Mouse (Mus musculus) layer of hippocampus, postnatal 14 days (tissue): ENCODE data around the gene Zfp423. TPM values are rescaled to one million over a fixed set of nuclear protein-coding genes. Genes with fewer than 3 reads are reported as not detected.
A peak's percentile ranks its signal among the peaks of the same experiment; 100 is the strongest.

Experiments
- DNase-seq, 2 experiments: peaks; one replicate each; pipeline ENCODE4 v3.0.0; 2021 to 2022; ENCODE audit warnings: low spot score in 2 of 2, mixed read lengths in 1 of 2
- total RNA-seq, 2 experiments: library from RNA; stranded (reverse); gene quantifications; 2 replicates each; pipeline ENCODE4 v1.2.3; 2021

Zfp423 gene
- total RNA-seq, 2 experiments from 2014 or later = 29.9 to 32.3 TPM

DNA sequence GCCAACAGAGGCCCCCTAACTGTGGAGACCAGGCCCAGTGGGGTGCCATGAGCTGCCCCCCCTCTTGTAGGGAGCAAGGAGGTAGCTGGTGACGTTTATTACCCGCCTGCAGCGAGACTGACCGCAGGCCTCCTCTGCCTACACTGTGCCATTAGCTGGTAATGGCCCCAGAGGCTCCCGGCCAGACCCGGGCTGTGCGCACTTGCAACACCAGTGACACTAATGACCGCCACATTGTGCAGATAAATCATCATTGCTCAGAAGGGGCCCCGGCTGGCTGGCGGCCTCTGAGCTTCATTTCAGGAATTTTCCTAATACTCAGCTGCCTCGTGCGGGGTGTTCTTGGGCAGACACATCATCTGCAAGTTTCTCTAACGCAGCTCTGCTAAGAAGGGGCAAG lies 206.7 kb downstream of the Zfp423 start:
- no peak for DNase-seq

DNA sequence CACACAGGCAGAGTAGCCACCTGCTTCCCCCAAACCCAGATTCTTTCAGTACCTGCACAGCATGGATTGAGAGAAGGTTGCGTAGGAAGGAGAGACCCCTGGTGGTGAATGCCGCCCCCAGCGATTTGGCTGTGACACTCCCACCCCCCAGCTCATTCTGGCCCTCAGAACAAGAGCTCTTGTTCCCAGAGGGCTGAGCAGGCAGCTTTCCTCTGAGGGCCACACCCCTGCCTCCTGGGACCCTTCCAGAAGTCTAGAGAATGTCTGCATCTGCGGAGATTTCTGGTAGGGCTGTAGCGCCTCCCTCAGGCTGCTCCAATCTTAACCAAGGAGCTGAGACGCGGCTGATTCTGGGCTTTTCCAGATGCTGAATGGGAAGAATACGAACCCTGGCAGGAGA lies 211.8 kb downstream of the Zfp423 start:
- DNase-seq = no peak

DNA sequence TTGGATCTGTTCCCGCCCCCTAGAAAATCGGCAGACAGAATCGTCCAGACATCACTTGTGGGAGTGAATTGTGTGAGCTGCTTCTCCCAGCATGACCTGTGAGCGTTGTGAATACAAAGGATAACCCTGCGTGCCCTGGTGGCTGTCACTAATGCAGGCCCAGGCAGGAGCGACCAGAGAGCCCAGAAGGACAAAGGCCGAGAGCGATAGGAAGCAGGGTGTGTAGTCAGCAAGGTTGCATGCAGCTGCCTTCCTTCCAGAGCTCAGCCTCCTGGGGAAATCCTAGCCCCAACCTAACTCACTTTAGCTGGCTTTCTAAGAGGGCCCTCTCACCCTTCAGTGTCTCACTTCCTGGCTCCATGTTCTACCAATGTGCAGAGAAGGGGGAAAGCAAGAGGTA lies 212.3 kb downstream of the Zfp423 start:
- DNase-seq = no peak

DNA sequence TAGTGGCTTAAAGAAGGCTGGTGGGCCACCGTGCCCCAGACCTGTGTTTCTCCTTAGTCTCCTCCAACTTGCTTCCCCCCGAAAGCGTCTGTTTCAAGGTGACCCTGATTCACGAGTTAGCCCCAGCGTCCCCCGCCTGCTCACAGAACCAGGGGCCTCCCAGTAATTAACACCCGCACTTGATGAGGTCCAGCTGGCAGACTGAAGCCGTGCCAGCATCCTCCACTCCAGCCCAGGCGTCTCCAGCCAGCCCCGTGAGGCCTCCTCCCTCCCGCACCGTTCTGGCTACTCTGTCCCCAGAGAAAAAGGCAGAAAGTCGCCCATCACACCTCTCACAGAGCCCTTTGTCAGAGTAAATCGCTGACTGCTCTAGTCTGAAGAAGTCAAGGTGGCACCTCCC lies 213.3 kb downstream of the Zfp423 start:
- DNase-seq = peak in 1 of 2 experiments; percentile 30

DNA sequence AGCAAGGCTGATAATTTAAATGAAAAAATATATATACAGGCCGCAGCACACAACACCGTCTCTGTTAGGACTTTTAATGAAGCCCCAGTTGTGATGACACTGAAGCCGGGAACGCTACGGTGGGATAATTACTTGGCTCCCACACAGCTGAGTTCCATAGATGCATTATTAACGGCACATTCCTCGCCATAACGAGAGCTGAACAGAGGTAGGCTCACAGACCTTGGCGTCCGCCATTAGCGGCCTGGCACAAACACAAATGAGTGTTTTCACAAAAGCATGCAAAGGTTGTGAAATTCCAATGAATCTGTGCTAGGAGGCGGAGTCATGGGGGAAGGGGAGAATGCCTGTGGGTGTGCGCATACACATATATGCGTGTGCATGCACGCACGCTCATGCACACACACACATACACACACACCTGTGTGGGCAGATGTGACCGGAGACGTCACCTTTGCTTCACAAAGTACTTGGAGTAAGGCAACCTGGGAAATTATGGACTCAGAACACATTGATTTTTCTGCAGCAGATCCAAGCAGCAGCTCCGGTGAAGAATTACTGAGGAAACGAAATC lies 214.2 kb downstream of the Zfp423 start:
- no peak for DNase-seq

DNA sequence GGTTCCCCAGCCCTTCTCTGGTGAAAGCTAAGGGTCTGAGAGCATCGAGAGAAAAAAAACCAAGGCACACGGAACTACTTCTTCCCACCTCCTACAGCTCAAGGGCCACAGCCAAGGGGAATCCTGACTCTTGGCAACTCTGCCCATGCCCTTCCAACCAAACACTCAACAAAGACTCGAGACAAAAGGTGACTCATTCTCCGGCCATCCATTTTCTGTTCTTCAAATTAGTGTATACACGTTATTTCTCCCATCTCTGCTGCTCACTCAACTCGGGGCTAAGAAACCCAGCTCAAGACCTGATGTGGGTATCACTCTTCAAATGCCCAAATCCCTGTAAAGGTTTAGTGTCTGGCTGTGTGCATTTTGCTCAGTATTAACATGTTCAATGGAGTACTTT lies 214.8 kb downstream of the Zfp423 start:
- DNase-seq = no peak

DNA sequence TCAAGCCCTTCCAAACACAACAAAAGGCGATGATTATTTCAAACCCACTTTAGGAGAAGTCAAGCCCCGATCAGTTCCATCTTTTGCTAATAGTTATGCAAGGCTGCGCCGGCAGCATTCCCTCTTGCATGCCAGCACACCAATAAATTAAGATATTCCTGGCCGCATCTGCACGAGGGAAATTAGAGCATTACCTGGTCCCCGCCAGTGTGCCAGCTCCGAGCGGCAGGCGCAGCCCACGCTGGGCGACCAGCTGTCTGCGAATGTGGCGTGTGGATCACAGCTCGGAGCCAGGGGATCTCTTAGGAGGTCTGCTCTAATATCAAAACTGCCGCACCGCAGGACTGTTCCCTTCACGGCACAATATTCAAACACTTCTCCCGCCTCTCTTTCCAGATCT lies 217.4 kb downstream of the Zfp423 start:
- no peak for DNase-seq

DNA sequence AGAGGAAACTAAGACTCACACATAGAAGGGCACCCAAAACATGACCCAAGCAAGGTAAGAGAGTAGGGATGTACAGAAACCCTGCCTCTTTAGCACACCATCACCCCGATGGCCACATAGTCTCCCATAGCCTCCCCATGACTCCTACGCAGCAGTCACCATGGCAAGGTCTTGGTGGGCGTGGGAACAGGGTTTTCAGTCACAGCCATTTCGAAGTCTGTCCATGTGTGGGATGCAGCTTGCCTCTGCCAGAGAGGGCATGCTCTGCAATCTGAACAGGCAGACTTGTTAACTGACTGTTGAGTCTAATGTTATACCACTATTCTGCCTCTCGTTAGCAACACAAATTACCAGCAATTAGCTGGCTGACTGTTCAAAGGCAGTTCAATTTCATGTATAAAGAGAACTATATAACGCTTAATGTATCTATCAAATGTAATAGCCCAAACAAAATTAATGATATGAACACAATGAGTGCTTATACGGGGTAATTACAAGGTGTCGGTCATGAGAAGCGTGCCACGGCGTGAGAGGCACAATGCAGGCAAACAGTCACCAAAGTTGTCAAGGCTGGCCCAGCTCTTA lies 218.4 kb downstream of the Zfp423 start:
- DNase-seq = no peak

DNA sequence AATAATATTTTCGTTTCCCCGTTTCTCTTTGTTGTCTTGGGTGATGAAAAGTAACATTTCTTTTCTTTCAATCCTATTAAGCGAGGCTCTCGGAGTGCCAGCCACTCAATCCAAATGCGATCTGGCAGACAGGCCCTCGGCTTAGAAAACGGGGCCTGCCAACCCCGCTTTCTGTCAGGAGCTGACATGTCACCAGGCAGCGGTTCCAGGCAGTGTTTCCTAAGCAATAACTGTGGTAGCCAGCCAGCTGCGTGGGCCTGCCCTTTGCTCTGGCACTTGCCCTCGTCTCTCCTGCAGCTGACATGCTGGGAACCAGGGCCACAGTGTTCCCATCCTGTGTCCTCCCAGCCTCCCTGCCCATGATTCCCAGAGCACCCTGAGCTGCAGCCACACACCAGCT lies 221.5 kb downstream of the Zfp423 start:
- DNase-seq = peak in 1 of 2 experiments; percentile 39

DNA sequence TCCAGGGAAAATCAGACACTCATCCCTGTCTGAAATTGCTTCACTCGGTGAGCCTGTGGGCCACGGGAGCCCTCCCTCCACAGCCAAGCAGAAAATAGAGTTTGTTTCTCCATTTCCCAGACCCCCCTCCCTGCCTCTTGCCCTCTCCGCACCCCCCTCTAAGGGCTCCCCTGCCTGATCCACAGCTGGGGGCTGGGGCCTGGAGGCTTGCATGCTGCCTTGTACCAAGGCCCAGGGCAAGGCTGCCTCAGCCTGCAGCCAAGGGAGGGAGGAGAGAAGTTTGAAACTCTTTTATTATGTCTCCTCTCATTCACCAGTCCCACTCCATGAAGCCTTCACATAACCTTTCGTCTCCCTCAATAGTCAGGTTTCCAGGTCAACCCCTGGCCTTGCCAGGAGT lies 224.5 kb downstream of the Zfp423 start:
- DNase-seq = no peak

DNA sequence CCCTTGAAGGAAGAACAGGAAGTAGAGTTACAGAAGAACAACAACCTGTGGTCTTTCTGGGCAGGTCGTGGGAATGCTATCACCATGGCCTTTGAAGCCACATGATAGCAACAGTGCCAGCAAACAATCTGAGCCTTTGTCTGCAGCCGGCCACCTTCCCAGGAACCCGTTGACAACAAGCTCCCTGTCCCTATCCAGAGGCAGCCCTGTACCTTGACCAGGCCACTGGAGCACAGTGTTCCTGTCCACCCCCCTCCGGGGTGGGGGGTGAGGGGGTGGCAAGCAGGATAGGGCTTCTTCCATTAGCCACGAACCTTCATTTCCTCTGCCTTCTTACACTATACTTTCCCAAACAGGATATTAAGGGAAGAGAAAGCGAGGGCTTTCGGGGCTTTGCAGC lies 224.9 kb downstream of the Zfp423 start:
- no peak for DNase-seq

DNA sequence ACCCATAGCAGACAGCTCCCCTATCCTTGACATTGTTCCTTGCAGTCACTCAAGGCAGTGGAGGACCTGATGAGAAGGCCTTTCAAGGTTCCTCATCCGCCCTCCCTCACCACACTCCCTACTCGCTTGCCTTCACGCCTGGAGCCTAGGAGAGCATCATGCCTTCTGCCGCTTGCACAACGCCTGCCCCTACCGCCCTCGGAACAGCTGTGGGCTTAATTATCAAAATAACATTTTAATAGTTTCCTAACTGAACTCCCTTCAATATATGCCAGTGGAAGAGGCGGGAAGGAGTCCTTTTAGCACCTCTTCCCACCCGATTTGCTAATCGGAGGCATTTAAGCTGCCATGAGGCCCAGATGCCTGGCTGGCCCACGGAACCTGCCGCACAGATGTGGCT lies 228.3 kb downstream of the Zfp423 start:
- peak in 1 of 2 experiments; percentile 50 for DNase-seq

DNA sequence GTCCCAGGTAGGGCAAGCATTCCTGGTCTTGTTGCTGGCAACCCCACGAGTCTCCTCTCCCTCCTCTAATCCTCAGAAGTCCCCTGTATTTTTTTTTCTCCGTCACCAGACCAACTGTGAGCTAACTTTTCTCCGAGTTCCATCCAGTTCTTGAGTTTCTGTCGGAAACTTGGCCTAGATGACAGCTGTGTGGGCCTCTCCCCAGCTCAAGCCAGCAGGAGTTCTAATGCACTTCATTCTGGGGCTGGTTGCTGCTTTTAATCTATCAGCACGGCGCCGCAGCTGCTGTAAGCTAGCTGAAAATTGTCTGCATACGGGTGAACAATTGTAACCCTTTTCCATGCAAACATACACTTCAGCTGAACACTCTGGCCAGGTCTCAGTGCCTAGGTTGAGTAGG lies 236.4 kb downstream of the Zfp423 start:
- no peak for DNase-seq

DNA sequence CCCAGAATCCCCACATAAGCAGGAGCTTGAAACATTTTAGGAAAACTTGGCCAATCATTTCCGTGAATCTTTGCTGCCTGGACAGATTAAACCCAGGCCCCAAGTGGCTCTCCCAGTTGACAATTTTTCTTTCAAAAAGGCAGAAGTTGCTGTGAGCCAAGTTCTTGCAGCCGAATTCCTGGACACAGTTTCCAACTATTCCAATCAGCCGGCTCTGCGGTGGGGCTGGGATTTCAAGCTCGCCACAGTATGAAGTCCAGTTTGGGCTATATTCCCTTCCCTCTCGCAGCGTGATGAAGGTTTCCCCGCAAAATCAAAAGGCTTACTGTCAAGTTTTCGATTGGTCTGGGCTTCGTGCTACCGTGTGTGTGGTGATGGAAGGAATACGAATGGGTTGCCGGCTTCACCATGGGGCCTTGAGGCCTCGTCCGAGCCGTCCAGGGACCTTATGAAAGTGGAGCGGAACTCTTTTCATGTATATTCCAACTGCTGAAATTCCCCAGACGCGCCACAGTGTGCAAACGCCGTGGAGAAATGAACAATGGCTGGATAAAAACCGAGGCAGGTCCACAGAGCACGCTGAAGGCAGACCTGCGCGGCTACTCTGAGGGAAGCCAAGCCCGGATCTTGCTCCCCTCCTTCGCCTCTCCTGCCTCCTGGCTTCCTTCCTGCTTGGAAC lies 240.1 kb downstream of the Zfp423 start:
- no peak for DNase-seq

DNA sequence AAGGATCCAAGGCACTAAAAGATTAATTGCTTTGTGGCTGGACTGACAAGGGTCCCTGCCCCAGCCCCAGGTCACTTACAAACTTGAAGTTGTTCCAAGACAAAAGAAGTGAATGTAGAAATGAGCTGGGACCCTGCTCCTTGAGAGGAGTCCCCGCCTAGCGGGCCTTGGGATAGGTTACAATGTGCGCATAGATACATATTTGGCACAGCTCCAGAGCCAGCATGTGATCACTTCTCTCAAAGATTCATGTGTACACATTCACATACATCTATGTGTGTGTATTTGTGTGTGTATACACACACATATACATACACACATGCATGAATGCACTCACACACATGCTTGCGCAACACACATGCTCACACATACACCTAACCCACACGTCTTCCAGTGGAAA lies 241.9 kb downstream of the Zfp423 start:
- DNase-seq = no peak

DNA sequence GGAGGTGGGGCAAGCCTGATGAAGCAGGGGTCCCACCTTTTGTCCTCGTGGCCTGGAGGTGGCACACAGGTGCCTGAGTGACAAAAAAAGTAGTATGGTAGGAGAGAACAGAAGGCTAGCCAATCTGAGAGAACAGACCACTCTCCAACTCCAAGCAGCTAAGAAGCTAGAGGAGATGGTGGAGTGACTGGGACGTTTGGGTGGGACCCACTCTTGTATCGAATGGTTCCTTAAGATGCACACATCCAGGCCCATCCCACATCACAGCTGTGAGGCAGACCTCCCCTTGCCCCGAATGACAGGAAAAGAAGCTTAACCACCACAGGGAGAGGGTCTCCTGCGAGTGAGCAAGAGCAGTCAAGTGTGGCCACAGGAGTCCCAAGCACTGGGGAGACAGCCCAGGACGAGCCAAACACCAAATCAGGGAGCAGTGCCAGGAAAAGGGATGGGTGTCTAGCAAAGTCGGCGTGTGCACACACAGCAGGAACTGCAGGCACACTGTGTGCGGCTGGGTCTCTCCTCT lies 242.6 kb downstream of the Zfp423 start:
- no peak for DNase-seq

DNA sequence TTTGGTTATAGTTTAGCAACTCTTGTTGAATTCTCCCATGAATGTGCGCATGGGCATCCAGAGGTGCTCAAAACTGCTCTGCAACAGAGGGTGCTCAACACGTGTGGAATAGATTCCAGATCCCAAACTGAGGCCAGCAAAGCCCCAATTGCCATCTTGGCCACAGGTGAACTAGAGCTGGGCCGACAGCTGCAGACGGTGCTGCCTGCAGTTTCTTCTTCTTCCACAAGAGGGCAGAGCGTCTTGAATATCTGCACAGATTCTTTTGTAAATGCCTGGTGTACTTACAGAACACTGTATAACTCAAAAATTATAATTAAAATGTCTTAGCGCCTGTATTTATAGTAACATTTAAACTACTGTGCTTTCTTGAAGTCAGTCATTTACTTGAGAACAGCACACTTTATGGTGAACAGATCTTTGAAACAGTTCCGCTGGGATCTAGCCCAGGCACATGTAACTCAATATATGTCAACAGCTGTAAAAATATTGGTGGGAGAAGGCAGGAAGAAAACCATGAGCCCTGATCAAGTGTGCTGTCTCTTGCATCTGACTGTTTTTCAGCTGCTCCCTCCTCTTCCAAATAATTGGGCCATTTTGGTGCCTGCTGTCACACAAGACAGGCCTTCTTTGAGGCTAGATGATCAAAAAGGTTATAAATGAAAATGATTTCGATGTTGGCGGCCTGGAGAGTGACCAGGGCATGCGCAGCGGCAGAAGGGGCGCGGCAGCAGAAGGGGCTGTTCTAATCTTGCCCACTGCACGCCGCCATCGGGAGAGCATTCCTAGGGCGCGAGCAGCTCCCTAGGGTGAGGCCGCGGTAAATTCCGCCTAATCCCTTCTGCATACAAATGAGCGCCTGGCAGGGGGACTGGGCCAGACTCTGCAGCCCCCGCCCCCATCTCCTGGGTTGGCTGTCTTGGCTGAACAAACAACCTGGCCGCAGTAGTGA lies 243.4 kb downstream of the Zfp423 start:
- peak; percentile 67 to 75 for DNase-seq

DNA sequence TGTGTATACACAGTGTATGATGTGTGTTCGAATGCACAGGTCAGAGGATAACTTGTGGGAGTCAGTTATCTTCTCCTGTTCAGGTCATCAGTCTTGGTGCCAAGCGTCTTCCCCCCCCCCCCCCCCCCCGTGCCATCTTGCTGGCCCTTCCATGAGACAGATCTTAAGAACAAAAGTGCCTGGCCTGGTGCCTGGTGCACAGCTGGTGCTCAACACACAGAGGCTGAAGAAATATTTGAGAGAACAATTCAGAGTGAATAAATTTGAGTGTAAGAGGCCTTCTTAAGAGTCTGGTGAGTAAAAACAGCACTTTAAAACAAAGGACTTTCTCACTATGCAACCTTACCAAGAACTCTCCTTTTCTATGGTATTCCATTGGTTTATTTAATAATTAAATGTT lies 245.4 kb downstream of the Zfp423 start:
- DNase-seq = no peak

DNA sequence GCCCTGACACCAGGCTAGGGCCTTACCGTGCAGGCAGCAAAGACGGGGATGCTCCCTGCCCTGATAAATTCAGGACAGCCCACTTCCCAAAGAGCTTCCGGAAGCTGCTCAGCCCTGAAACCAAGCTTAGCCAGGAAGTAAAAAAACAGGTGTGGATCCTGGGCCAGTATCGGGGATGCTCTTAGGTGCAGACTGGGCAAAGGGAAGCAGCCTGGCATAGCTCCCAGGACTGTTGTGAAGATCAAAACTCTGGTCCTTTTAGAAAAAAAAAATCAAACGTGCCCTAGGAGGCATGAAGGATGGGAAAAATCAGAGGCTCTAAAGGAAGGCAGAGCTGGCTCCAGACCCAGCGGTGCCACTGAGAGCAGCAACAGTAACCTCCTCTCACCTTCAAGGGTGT lies 247.4 kb downstream of the Zfp423 start:
- DNase-seq = no peak

DNA sequence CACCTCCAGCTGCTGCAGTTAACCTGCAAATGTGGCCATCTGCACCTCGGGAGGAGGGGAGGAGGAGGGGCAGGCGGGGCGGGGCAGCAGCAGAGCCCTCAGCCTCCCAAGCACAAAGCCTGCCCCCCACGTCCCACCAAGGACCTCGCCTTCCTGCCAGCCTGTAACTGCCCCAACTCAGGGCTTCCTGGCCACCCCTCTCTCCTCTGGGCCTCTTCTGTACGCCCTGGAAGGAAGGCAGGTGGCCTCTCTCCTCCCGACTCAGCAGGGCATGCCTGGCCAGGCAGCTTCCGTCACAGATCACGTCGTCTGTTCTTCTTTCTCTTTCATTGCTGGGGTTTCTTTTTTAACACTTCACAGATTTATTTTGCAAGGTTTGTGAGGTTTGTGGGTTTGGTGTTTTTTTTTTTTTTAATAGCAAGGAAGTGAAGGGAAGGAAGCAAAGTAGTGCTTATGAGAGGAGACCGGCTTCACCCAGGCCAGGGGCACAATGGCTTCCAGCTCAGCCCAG lies 251.2 kb downstream of the Zfp423 start:
- no peak for DNase-seq

DNA sequence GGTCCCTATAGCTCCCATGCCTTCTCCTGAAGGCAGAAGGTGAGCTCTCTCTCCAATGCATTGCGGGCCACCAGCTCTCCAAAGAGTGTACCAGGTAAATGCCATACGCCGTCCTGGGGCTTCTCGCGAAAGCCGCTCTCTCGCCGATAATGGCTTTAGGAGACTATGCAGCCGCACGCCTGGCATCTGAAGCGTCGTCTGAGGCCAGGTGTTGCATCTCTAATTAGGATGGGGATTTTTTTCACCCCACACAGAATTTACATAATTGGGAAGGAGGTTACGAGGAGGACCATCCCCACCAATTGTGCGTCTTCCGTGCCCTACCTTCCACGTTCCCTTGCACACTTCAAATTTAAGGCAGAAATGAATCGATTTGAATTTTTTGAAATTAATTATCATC lies 252.2 kb downstream of the Zfp423 start:
- DNase-seq = no peak
